Mouse (Mus musculus) gastrocnemius, postnatal 10 days (tissue): Measurements from ENCODE around the gene Chst10. TPM values are rescaled to one million over a fixed set of nuclear protein-coding genes. Genes with fewer than 3 reads are reported as not detected.

Source experiments
- DNase-seq: peaks from one replicate; pipeline ENCODE4 v3.0.0; 2021; ENCODE audit warnings: mixed read lengths
- total RNA-seq, 2 experiments: library from RNA; stranded (reverse); gene quantifications; 2 replicates each; pipeline ENCODE4 v1.2.3; 2021

Chst10 gene
- total RNA-seq, 2 experiments from 2014 or later: 1.3 TPM

- DNase-seq: no peak
Measured at GRCm38 (mm10) chr1:38866242-38866641, 31.7 kb downstream of the Chst10 start.

- no peak for DNase-seq
Measured at GRCm38 (mm10) chr1:38864341-38864740, 33.6 kb downstream of the Chst10 start.

- DNase-seq: peak; percentile 36
Measured at GRCm38 (mm10) chr1:38862213-38862612, 35.7 kb downstream of the Chst10 start.

- DNase-seq: no peak
Measured at GRCm38 (mm10) chr1:38860867-38861524, 37.0 kb downstream of the Chst10 start.

- no peak for DNase-seq
Measured at GRCm38 (mm10) chr1:38860207-38860606, 37.8 kb downstream of the Chst10 start.

- DNase-seq: peak; percentile 63
Measured at GRCm38 (mm10) chr1:38856196-38856595, 41.8 kb downstream of the Chst10 start.

GRCm38 (mm10) chr1:38852250-38852649, 45.7 kb downstream of the Chst10 start:
- no peak for DNase-seq

GRCm38 (mm10) chr1:38850650-38851049, 47.3 kb downstream of the Chst10 start:
- no peak for DNase-seq

GRCm38 (mm10) chr1:38848451-38849289, 49.3 kb downstream of the Chst10 start:
- no peak for DNase-seq

GRCm38 (mm10) chr1:38847975-38848374, 50.0 kb downstream of the Chst10 start:
- DNase-seq: no peak

GRCm38 (mm10) chr1:38843275-38843674, 54.7 kb downstream of the Chst10 start:
- no peak for DNase-seq

GRCm38 (mm10) chr1:38842861-38843260, 55.1 kb downstream of the Chst10 start:
- DNase-seq: no peak

GRCm38 (mm10) chr1:38839944-38840343, 58.0 kb downstream of the Chst10 start:
- no peak for DNase-seq

GRCm38 (mm10) chr1:38836477-38836872, 61.5 kb downstream of the Chst10 start, which contains the start of gene Lonrf2:
TSS of gene Lonrf2 (minus strand) at chr1:38836711.
- DNase-seq: peak; percentile 14

- peak; percentile 52 for DNase-seq
Measured at GRCm38 (mm10) chr1:38835568-38836476, 62.1 kb downstream of the Chst10 start.

- peak; percentile 14 for DNase-seq
Measured at GRCm38 (mm10) chr1:38834899-38835298, 63.1 kb downstream of the Chst10 start.

- DNase-seq: no peak
Measured at GRCm38 (mm10) chr1:38824926-38825325, 73.0 kb downstream of the Chst10 start.

GRCm38 (mm10) chr1:38823851-38824250, 74.1 kb downstream of the Chst10 start:
- no peak for DNase-seq

GRCm38 (mm10) chr1:38819691-38820090, 78.3 kb downstream of the Chst10 start:
- DNase-seq: no peak

GRCm38 (mm10) chr1:38817671-38818070, 80.3 kb downstream of the Chst10 start:
- no peak for DNase-seq

GRCm38 (mm10) chr1:38817268-38817667, 80.7 kb downstream of the Chst10 start:
- no peak for DNase-seq

GRCm38 (mm10) chr1:38816306-38816705, 81.7 kb downstream of the Chst10 start:
- DNase-seq: no peak
